Mouse (Mus musculus) retina, embryonic 14.5 days (tissue): ENCODE results near the gene Mxra7.
"Not testable (repeated sequence)": the region's sequence is repeated elsewhere in the genome, so short reads cannot be mapped to it uniquely, and the experiment has no call there.

Experiments
- DNase-seq: peaks from one replicate; pipeline ENCODE4 v3.0.0-alpha.2; 2015; ENCODE audit warnings: low spot score

The Mxra7 gene

GRCm38 (mm10) chr11:116827534-116828165 lies at the start of gene Mxra7:
Mxra7 (minus strand) TSS chr11:116828046.
- peak; percentile 83 for DNase-seq

DNA sequence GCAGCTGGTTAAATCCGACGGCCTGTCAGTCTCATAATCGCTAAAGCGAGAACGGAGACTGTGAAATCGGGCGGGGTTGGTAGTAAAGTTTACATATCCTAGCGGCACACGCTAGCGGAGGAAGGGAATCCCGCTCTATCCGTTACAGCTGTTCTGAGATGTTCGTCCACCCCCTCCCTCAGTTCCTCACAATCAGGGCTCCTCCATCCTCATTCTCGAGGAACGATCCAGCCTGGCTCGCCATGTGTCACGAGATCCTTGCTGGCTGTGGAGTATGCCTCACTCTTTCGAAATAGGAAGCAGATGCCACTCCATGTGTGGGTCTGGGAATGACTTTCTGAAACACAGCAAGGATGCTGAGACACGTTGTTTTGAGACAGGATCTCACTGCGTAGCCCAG lies 46.1 kb upstream of the Mxra7 start:
- DNase-seq = no peak

GRCm38 (mm10) chr11:116871538-116871937 lies 43.7 kb upstream of the Mxra7 start:
- DNase-seq = no peak

DNA sequence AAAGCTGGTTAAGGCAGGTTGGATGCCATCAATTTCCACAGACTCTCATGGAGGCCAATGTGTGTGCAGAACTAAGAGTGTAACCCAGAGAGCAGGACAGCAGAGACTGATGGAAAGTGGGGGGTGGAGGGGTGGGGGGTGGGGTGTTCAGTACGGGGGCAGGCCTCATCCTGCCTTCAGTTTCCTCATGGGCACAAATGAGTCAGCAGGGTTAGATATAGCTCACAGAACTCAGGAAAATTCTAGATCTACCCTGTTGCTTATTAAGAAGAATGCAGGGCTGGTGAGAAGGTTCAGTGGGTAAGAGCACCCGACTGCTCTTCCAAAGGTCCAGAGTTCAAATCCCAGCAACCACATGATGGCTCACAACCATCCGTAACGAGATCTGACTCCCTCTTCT lies 41.8 kb upstream of the Mxra7 start:
- no peak for DNase-seq

GRCm38 (mm10) chr11:116869223-116869622 lies 41.4 kb upstream of the Mxra7 start:
- no peak for DNase-seq

GRCm38 (mm10) chr11:116868129-116868528 lies 40.3 kb upstream of the Mxra7 start:
- no peak for DNase-seq

- DNase-seq = no peak
These were observed 38.2 kb upstream of the Mxra7 start for GRCm38 (mm10) chr11:116865945-116866585.

DNA sequence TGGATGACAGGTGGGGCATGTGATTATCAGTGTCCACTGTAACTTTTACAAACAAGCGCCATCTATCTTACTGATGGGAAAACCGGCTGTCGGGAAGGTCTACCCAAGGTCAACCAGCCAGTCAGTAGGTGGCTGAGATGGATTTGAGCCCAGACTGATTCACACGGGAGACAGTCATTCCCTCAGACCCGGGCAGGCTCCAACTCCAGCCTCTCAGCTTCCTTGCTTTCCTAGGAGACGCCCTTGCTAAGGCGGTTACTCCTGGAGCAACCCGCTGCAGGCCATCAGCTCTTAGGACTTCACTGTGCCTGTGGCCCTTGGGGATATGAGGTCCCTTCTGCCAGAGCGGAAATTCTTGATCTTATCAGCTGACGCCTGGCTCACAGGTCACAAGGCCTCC lies 36.6 kb upstream of the Mxra7 start:
- no peak for DNase-seq

- no peak for DNase-seq
These were observed 29.5 kb upstream of the Mxra7 start for GRCm38 (mm10) chr11:116857183-116857850.

GRCm38 (mm10) chr11:116854279-116854678 lies 26.4 kb upstream of the Mxra7 start:
- no peak for DNase-seq

DNA sequence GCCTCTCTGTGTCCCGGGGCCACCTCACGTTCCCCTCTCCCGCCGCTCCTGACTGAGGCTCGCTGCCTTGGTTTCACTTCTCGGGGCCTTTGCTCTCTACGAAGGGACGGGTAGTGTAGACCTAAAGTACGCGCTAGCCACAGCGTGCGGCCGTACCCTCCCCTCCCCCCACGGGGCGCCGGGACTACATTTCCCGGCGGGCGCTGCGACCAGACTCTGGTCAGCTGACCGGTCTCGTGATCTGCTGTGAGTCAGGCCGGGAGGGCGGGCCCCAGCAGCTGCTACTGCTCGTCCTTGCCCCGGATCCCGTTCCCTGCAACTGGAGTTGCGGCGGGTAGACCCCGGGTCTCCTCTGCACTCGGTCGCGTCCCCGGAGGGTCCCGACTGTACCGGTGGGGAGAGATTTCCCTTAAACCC lies 25.7 kb upstream of the Mxra7 start:
- peak; percentile 97 for DNase-seq

- peak; percentile 98 for DNase-seq
These were observed 25.2 kb upstream of the Mxra7 start, which contains the start of gene Srsf2 for GRCm38 (mm10) chr11:116852891-116853511. Srsf2 (minus strand) TSS chr11:116853094.

GRCm38 (mm10) chr11:116852291-116852890 lies 24.5 kb upstream of the Mxra7 start, which contains the start of gene Mfsd11:
Mfsd11 (plus strand) TSS chr11:116852440.
- peak; percentile 69 for DNase-seq

GRCm38 (mm10) chr11:116851576-116852290 lies 23.9 kb upstream of the Mxra7 start:
- no peak for DNase-seq

GRCm38 (mm10) chr11:116850833-116851477 lies 23.1 kb upstream of the Mxra7 start:
- no peak for DNase-seq

DNA sequence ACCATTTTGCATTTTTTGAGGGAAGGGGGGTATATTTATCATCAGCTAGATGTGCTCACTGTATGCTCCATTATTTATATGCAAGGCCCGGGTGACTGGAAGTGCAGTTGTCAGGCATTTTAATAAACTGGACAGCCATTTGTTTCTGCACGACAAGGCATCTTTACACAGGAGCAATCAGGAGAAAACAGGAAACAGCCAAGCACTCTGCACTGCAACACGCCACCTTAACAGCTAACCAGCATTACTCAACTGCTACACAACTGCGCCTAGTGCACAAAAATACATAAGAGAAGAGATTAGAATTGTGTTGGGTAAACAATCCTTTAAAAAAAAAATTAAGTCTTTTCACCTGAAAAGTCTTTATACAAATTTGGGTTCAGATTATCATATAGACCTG lies 22.2 kb upstream of the Mxra7 start:
- no peak for DNase-seq

GRCm38 (mm10) chr11:116849587-116849986 lies 21.7 kb upstream of the Mxra7 start:
- DNase-seq = no peak

DNA sequence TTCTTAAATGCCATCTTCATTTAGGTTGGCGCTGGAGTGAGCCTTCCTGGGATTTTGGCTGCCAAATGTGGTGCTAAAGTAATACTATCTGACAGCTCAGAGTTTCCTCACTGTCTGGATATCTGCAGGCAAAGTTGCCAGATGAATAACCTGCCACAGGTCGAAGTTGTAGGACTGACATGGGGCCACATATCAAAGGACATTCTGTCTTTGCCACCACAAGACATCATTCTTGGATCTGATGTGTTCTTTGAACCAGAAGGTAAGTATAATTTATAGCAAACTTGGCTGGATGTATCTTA lies 21.0 kb upstream of the Mxra7 start:
- not testable (repeated sequence) for DNase-seq

GRCm38 (mm10) chr11:116848086-116848876 lies 20.4 kb upstream of the Mxra7 start:
- no peak for DNase-seq
